Mouse (Mus musculus) retina, postnatal 1 day (tissue): Measurements from ENCODE around the gene Pitpnc1.

ENCODE experiments used
- DNase-seq: peaks from one replicate; pipeline ENCODE4 v3.0.0-alpha.2; 2012

The Pitpnc1 gene

DNA sequence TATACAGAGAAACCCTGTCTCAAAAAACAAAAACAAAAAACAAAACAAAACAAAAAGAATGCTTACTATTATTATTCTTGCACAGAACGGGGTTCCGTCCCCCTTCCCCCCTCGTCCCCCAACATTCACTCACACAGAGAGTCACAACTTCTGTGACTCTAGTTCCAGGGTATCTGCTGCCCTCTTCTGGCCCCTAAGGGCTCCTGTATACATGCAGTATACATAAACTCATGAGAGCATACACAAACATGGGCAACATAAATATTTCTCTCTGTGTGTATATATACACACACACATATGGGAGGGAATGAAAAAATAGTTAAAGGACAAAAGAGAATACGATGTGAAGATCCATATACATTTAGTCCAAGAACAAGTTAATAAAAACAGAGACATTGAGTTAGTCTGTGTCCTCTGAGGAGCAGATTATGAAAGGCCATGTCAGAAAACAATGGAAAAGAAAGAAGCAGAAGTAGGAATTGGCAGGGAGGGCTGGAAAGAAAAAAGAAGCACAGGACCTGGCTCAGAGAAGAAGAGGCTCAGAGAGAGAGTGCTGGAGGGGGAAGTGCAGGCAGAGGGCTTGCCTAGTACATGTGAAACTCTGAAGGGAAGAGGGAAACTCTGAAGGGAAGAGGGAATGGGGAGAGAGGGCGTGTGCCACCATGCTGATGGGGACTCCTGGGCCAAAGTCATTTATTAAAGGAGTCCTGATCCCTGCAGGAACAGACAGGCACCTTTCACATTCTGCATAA is 68.5 kb downstream of the Pitpnc1 start:
- DNase-seq: no peak

DNA sequence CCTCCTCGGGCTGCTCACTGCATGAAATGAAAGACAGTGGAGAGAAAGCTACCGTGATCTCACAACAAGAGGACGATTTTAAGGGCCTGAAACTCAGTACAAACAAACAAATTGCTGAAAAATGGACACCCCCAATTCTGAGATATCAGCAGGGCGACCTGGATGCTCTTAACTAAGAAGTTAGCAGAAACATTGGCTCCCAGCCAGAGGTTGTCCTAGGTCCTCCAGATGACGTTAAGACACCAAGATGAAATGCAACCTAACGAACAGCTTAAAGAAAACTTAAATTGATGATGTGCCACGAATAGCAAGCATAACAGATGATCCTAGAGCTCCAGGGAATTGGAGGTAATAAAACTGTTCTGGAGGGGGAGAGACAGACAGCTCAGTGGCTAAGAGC is 69.7 kb downstream of the Pitpnc1 start:
- DNase-seq: no peak

DNA sequence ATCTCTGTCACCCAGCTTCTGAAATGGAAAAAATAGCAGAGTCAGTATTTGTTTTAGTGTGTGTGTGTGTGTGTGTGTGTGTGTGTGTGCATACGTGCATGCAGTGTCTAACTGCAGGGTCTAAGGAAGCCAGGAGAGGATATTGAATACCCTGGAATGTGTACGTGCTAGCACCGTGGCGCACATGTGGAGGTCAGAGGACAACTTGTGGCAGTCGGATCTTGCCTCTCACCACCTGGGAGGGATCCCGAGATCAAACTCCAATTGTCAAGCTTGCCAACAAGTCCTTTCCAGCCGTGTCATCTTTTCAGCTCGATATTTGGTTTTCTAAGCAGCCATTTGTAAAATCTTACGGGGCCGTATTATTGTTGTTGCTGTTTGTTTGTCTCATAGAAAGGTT is 70.5 kb downstream of the Pitpnc1 start:
- no peak for DNase-seq

DNA sequence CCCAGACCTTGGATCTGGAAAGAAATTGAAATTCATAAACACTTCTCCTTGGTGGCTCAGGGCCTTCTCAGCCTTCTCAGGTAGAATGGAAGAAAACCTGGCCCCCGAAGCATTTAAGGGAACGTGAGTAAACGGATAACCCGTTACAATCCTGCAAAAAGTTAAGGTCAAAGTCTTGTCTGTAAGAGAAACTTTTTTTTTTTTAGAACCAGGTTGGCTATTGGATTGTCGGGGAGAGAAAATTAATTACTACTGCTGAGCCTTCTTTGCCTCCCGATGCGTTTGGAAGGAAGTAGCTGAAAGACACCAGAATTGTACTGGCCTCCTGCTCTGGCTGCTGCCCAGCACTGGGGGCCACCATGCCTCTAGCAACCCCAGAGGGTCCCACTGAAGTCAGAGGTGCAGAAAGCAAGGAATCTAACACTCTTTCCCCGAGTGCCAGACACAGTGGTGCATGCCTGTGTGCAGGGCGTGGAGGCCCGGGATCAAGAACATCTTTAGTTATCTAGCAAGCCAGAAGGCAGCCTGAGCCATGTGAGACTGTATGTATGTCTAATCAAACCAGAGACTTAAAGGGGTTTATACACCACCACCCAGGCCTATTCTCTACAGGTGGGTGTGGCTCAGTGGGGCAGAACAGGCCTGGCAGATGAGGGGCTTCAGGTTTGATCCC is 73.0 kb downstream of the Pitpnc1 start:
- DNase-seq: no peak

DNA sequence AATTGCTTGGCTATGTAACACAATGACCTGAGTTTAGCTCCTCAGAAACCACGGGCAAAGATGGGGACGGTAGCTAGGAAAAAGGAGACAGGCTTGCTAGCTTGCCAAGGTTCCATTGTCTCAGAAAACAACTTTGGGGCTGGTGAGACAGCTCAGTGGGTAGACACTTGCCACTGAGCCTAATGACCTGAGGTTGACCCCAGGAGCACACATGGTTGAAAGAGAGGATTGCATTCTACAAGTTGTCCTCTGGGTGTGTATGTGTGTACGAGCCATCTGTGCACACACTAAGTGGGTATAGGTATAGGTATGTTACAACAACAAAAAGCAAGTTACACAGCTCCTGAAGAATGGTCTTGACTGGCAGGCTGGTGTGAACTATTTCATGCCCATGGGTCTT is 76.3 kb downstream of the Pitpnc1 start:
- no peak for DNase-seq

DNA sequence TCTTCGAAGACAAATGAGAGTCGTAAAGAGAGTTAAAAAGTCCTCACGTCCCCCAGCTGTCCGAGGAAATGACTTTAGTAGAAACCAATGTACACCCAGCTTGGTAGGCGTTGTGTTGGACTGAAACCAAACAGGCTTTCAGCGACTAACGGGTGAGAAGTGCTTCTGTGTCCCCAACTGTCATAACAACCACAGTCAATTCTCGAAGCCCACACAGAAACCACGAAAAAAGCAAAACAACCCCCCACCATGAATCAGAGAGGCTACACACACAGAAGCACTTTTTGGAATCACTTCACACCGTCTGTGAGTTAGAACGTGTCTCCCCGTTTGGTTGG is 76.7 kb downstream of the Pitpnc1 start:
- no peak for DNase-seq

DNA sequence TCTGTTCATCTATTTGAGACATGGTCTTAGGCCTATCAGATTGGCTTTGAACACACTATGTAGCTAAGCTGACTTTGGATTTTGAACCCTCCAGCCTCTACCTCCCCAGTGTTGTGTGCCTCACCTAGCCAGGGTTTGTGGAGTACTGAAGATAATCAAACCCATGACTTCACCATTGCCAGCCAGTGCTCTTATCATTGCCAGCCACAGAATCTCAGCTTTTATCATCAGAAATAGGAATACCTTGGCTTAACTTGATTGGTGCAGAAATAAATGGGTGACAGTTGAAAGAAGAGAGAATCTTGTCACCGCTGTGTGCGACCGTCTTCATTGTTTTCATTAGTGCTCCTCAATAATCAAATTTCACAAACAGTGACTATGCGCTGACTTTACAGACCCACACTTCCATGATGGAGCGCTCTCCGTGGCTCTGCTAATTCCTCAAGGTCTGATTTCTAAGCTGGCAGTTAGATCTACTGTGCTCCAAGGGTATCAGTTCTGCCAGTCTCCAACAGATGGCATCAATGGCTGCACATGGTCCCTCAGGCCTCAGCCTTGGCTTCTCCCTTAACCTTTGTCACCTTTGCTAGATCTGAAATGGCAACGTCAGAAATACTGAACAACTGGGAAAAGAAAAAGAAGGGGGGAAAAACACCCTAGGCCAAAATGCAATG is 77.2 kb downstream of the Pitpnc1 start:
- DNase-seq: no peak

DNA sequence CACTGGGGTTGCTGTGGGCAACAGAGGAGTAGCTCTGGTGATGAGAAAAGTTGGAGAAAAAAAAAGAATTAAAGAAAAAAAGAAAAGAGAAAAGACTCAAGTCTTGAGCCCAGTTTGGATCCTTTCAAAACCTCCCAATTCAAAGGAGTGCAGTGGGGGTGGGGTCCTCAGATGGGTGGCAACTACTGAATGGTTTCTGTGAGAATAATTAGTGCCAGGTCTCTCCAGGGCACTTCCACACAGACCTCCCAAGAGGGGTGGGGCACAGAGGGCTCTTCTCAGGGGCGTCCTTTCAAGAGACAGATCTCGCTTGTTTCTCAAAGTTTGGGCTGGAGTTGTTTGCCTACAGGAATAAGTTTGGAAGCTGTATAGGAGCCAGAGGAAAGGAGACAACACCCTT is 80.0 kb downstream of the Pitpnc1 start:
- peak; percentile 27 for DNase-seq

DNA sequence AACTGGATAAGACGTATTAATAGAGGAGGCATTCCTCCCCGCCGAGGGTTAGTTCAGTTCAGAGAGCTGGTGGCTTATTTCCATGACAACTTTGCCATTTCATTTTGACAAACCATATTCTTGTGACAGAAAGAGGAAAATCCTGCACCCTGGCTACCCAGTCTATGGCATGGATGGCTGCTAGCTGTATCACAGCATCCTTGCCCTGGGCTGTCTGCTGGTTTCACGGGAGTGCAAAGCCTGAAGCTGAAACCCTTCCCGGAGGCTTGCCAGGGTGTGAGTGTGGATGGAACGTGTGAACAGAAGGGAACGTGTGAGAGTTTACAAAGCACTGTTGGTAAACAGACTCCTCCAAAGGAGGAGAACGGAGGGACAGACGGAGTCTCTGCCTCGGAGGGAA is 80.5 kb downstream of the Pitpnc1 start:
- peak; percentile 71 for DNase-seq

DNA sequence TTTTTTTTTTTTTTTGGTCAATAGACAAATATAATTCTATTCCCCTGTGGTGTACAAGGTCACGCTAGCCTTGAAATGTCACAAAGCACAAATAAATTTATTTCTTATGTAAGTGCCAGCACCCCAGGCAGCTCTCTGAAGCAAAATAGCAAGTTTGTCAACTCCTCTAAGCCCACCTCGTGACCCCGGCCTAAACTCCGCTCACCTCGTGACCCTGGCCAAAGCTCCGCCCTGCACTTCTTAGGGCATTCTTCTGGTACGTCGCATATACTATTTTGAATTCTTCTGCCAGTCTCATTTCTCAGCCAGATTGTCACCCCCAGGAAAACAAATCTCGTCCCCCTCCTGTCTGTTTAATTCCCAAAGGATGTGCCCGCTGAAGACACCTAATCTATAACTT is 84.0 kb downstream of the Pitpnc1 start:
- no peak for DNase-seq

DNA sequence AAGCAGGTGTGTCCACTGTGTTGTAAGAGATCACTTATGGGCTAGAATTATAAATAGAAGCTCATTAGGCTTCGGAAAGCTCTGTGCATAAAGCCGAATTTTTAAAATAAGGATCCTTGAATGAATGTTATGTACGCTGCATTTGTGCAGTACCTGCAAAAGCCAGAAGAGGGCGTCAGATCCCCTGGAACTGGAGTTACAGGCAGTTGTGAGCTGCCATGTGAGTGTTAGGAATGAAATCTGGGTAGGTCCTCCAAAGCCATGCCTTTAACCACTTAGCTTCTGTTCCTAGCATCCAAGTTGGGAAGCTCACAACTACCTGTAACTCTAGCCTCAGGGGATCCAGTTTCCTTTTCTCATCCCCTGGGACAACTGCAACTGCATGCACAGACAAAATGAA is 85.2 kb downstream of the Pitpnc1 start:
- no peak for DNase-seq

DNA sequence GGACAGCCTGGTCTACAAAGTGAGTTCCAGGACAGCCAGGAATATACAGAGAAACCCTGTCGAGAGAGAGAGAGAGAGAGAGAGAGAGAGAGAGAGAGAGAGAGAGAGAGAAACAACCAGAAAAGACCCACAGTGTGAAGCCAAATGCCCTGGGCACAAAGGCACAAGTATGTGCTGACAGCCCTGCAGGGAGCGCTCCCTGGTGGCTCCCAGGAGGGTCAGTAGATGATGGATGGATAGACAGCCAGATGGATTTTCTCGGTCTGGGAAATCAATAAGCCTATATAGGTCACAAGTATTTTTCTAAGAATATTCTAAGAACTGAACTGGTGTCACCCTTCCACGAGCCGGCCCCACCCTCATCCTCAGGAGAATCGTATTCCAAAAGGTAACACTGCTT is 86.5 kb downstream of the Pitpnc1 start:
- no peak for DNase-seq

DNA sequence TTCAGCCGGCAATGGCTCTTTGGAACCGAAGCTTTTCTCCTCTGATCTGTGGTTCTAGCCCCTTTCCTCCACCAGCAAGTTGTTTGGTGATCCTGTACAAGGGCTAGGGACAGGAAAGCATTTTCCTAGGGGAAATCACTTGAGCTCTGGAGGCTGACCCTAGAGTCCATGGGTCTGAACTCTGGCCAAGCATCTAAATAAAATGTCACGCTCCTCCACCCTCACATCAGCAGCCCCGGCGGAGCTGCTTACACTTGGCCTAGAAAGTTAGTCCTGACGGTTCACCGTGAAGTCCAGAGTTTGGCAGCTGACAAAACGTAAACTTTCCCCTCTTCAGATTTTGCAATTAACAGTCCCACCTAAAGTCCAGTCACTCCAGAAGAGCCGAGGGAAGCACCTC is 90.5 kb downstream of the Pitpnc1 start:
- DNase-seq: no peak

DNA sequence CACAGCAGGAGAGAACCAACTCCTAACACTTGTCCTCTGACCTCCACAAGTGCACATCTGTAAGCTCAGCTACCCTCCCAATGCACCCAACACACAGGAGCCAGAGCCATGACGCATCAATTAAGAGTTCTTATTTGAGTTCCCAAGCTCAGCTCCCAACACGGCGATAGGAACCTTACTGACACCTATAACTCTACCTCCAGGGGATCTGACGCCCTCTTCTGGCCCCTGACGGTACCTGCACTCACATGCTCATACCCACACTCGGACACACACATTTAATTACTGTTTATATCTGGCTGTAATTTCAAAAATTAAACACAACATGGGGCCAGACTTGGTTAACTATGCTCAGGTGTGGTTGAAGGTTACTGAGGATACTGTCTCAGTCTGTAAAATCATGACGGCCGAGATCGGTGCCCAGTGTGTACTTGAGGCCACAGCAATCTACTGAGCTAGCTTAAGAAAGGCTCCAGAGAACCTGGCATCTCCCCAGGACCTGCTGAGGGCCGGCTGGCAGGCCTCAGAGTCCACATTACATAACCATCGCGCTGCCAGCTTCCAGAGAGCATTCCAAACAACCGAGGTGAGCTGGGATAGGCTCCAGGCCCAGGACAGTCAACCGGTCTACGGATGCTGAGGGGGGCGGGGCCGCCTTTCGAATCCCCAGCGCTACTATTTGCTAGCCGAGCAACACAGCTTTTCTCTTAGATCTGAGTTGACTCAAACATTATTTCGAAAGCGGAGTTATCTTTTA is 91.2 kb downstream of the Pitpnc1 start:
- DNase-seq: no peak

DNA sequence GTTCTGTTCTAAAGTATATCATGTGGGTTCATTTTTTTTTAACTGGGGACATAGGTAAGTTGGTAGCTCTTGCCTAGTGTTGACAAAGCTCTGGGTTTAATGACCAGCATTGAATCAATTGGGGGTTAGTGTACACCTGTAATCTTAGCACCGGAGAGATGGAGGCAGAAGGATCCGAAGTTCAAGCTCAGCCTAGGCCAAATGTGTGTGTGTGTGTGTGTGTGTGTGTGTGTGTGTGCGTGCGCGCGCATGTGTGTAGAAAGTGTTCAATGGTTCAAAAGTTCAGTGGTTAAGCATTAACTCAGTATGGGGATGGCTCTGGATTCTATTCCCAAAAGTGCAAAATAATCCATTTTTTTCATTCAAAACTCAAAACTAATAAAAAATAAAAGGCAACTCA is 93.2 kb downstream of the Pitpnc1 start:
- DNase-seq: no peak

DNA sequence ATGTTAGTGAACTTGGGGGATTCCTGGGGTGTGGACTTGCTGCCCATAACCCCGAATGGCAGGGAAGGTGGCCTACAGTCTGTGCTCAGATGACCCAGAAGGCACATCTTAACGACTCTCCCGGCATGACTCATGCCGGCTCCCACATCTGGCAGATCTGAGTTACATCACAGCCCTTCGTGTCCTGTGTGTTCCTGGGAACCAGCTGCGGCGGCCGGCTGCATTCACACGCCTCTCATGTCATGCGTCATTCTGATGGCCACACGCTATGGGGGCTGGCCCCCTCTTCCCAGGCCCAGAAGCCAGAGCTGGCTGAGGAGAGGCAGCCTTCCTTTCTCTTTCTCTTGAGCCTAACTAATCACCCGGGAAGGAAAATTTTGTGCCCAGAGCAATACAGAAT is 94.2 kb downstream of the Pitpnc1 start:
- peak; percentile 59 for DNase-seq

DNA sequence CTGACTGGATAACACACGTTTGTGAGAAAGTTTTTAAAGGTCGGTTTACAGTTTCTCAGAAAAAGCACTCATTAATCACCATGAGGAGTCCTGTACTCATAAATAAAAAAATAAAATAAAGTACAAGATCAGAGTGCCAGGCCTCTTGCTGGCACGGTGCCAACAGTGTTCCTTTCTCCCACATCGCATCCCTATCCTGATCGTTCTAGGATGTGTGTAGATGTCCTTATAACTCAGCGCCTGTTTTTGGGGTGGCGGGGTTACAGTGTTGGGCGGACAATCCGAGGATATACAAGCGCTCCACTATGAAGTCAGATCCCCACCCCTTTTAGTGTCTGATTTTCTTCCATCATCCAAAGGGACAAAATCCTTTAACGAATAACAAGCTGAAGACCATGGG is 94.7 kb downstream of the Pitpnc1 start:
- DNase-seq: no peak

DNA sequence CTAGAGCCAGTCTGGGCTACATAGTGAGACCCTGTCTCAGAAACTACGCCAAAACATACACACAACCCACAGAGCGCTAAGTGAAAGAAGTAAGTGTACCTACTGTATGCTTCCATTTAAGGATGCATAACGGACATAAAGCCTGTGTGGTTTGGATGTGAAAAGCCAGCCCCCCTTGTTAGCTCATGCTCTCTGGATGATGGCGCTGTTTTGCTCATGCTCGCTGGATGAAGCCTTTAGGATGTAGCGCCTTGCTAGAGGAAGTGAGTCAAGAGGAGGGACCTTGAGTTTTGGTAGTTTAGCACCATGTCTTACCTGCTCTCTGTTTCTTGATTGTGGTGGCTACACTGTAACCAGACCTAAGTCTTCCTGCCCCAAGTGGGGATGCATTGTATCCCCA is 96.9 kb downstream of the Pitpnc1 start:
- no peak for DNase-seq

DNA sequence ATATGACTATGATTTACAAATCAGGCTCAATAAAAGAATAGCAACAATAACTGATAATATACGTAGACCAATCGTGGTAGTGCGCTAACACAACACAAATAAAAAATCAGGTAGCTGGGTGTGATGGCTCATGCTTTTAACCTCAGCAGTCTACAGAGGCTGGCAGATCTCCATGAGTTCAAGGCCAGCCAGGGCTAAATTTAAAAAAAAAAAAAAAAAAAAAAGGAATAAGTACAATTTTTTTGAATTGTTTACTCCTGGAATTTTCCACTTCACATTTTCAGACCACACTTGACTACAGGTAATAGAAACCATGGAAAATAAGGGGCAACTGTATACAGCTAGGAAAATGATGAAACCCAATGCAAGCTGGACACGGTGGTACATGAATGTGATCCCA is 97.3 kb downstream of the Pitpnc1 start:
- DNase-seq: no peak

DNA sequence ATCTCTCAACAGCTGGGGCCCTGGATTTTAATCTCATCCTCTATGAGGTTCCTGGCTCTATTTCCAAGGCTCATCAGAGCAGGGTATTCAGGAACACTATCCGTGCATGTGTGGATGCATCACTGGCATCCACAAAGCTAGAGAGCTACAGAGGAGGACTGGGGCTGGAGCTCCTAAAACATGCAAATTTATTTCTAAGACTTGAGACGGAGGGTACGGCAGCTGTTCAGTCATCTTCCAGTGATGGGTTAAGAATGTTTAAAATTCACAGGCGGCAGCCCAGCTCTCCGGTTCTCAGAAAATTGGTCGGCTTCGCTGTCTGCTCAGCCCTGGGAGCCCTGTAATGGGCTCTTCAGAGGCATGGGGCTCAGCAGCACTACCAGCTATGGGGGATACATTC is 97.8 kb downstream of the Pitpnc1 start:
- no peak for DNase-seq

DNA sequence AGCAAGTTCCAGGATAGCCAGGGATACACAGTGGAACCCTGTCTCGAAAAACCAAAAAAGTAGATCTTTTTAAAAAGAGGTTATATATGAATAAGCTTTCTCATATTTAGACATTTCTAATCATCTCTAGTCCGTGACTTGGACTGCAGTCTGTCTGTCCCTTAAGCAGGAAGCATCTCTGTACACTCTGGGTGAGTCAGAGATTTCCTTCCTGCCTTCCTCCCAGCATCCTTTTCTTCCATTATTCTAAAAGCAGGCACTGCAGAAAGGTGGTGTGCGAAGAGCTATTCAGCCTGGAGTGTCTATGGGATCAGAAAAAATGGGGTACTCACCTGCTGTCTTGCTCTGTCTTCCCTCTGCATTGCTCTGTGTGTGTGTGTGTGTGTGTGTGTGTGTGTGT is 100.0 kb downstream of the Pitpnc1 start:
- no peak for DNase-seq

DNA sequence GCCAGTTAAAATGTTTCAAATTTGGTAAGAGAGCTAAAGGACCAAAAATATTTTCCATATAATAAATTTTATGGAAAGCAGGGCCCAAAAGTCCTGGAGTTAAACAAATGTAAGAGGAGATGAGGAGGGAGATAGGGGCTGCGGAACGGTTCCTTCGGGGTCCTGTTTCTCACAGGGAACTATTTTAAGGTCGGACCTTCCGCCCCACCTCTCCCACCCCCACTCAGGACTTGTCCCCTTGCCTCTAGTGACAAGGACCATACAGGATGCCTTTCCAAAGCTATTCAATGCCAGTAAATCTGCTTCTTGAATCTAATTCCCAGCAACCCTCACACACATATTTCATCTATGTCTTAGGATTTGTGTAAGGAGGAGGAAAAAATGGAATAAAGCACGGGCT is 100.8 kb downstream of the Pitpnc1 start:
- no peak for DNase-seq

DNA sequence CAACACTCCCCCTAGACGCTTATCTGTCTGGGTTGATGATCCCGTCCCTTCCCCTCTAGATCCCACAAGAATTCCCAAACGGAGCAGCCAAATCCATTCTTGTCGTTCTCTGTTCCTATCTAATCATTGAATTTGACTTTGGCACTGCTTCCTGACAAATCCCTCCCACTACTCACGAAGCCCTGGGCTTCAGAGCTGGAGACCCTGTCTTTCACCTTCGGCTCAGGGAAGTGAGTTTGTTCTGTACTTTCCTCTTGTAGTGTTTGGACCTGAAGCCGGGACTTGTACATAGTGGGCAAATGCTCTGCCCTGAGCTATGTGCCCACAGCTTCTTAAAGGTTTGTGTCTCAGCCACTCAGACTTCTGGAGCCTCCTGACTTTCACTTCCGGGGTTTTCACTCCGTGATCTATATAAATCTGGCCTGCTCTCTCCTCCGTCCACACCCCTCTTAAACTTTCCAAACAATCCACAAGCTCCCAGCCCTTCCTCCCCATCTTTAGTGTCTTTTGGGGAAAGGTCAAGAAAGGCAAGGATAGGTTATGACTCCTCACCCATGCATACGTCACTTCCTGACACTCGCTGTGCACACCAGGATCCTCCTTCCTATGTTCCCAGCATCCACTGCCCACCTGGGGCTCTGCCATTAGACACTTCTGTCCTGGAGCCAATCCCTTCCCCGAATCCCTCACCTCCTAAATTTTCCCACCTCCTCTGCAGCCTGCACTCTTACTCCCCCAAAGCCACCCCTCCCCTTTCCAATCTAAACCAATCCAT is 104.4 kb downstream of the Pitpnc1 start:
- no peak for DNase-seq
